Mouse (Mus musculus): ENCODE measurements around the gene Ccpg1os.

Gene Ccpg1os

DNA sequence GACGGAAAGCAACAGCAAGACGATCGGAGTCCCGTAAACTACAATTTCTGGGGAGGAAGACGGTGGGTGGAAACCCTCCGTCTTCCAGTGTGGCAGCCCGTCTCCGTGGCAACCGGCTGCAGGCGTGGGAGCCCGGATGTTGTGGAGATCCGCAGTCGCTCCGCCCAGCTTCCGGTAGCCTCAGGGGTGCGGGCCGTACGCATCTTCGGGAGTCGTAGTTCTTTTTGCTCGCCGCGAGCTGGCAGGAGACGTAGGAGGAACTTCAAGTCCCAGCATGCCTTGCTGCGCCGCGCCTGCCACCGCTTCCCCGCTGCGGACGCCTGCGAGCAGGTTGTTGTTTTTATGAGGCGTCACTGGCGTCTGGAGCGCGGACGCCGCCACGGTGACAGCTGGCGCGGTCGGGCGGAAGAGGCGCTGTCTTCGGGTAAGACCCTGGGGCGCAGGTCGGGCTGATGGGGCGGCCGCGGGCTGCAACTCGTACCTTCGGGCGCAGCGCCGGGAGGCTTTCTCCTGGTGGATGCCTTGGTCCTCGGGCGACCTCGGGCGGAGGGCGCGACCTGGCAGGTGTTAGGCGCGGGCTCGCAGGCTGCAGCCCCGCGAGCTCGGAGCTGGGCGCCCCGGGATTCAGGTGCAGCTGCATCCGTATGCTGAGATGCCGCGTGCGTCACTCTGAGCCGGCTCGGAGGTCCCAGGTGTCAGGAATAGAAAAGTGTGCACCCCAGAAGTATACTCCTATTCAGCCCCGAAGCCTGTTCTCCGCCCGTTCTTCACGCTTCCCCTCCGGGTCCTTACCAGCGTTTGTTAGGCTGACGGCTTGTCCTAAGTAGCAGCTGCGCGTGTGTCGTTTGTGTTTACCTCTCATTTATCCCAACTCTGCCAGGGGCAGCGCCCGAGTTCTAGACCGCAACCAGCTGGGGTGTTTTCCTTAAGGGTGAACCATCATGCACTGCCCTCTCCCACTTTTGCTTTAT is at the start of gene Ccpg1os, which contains the start of gene Ccpg1:
Ccpg1os (minus strand) TSS at position 133 of the 971 bp plus-strand sequence.
Ccpg1 (plus strand) TSS at position 180 of the 971 bp plus-strand sequence.
- in situ Hi-C loops (cut with MboI; ENCODE audit: low pct_unique_long_range_greater_than_20kb in 1 of 2, low sequenced_read_pairs in 2 of 2, unreplicated experiment in 1 of 2) = no loop called here

DNA sequence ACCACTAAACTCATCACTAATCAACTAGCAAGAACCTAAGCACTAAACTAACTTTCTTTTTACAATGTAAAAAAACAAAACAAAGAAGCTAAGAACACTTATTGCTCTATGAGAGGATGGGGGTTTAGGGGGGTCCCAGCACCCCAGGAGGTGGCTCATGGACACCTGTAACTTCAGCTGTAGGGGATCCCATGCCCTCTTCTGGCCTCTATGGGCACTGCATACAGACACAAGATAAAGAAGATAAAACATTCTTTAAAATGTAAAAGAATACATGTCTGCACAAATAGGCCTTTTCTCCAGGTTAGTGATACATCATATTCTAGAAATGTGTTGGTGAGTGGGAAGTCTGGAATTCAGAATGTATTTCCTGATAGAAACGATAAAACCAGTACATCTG is 48.2 kb upstream of the Ccpg1os start:
- in situ Hi-C loops (cut with MboI; ENCODE audit: low pct_unique_long_range_greater_than_20kb in 1 of 2, low sequenced_read_pairs in 2 of 2, unreplicated experiment in 1 of 2) = no loop called here

DNA sequence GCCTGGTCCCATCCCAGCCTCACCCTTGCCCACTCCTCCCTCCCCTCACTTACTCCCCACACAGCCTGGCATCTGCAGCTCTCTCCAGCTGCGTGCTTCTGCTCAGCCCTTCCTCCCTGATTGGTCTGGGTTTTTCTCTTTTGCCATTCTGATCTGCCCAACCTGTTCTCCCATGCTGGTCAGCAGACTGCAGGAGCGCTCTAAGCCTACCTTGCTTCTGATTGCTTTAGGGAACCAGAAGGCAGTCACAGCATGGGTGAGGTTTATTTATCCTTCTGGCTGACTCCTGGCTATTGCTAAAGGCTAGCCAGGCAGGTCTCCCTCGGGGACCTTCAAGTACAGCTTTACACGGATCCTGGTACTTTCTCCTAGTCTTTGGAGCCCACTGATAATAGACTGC is 46.2 kb upstream of the Ccpg1os start:
- in situ Hi-C loops (cut with MboI; ENCODE audit: low pct_unique_long_range_greater_than_20kb in 1 of 2, low sequenced_read_pairs in 2 of 2, unreplicated experiment in 1 of 2) = no loop called here

DNA sequence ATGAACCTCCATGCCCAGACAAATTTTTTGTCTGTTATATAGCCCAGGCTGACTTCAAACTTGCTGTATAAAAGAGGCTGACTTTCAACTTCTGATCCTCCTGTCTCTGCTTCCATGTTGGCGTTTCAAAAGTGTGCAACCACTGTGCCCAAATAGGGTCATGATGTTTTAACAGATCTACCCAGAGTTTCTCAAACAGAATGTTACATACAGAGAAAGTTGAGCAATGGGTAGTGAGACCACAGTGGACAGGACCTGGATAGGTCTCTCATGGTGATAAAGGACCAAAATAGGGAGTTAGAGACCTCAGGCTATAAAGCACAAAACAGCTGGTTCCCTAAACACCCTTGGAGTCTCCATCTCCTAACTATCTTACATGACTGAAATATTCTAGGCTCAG is 45.3 kb upstream of the Ccpg1os start:
- in situ Hi-C loops (cut with MboI; ENCODE audit: low pct_unique_long_range_greater_than_20kb in 1 of 2, low sequenced_read_pairs in 2 of 2, unreplicated experiment in 1 of 2) = no loop called here

DNA sequence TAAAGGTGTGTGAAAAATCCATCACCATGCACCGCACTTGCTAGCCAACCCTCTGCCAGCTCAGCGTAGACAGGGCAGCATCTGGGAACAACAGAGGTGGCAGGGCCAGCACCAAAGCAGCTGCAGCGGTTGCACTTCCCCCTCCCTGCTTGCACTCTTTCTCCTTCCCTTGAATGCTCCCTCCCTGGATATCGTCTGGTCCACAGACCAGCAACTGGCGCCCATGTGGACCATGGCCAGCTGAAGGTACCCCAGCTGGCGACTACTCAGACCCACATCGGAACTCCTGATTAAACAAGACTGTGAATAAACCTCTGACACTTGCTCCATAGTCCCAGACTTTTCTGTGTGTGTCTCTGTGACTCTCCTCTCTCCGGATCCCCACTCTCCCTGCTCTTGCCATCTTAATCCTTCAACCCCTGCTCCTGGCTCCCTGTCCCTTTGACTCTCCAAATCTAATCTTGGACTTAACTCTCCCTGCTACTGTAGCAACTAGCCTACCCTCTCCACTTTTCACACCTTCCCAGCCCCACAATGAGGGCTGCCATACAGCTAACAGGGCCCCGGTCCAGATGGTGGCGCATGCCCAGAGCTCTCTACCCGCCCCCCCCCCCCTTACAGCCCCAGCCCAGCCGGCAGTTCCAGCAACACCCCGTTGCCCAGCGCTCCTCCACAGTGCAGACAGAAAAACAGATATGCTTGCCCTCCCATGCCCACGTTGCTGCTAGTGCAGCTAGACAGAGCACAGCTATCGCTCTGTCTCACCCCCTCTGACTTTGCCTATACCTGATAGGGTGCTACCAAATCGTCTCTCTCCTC is 40.8 kb upstream of the Ccpg1os start:
- in situ Hi-C loops (cut with MboI; ENCODE audit: low pct_unique_long_range_greater_than_20kb in 1 of 2, low sequenced_read_pairs in 2 of 2, unreplicated experiment in 1 of 2) = no loop called here

DNA sequence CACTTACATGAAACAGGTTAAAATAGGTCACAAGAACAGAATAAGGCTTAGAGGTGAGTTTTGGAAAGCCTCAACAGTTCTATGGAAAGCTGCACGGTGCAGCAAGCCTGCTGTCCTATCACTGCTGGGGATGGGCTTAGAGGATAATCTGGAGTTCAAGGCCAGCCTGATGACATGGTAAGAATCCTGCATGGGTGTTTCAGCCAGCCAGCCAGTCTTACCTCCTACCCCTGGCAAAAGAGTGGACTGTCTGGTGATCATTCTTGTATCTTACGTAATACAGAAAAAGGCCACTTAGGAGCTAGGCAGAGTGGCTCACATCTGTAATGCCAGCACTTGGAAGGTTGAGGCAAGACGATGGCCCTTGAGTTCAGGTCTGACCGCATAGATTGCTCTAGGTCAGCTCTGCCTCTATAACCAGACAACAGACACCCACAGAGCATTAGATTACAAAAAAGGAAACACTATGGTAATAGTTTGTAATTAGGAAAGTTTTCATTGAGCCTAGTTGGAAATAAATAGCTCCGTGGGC is 35.5 kb upstream of the Ccpg1os start:
- in situ Hi-C loops (cut with MboI; ENCODE audit: low pct_unique_long_range_greater_than_20kb in 1 of 2, low sequenced_read_pairs in 2 of 2, unreplicated experiment in 1 of 2) = no loop called here

DNA sequence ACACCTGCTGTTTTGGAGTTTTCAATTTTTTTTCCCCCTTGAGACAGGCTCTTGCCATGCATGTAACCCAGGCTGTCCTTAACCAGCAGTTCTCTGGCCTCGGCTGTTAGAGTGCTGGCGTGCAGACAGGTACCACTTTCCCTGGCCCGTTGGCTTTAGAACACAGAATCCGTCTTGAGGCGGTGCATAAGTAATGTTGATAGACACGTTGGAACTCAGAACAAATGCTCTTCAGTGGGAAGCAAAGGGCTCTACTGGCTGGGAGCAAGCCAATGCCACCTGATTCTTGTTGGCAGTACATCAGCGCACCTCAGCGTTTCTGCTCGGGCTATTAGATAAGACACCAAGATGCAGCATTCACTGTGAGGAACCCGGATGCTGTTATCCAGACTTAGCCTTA is 34.7 kb upstream of the Ccpg1os start:
- in situ Hi-C loops (cut with MboI; ENCODE audit: low pct_unique_long_range_greater_than_20kb in 1 of 2, low sequenced_read_pairs in 2 of 2, unreplicated experiment in 1 of 2) = no loop called here

DNA sequence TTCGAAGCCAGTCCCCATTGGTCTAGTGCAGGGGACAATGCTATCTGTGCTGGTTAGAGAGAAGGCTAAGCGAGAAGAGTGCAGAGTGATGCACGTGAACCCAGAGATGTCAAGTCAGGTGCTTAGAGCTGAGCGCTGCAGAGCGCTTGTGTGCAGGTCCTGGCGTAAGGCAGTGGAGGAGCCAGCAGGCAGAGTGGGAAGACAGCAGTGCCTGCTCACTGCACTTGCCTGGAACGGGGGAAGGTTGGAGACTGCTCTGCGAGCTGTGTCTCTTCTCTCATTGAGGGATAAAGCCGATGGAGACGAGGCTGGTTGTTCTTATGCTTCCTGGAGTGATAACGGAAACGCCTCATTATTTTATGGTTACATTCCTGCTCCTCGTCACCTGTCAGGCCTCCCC is 29.5 kb upstream of the Ccpg1os start:
- in situ Hi-C loops (cut with MboI; ENCODE audit: low pct_unique_long_range_greater_than_20kb in 1 of 2, low sequenced_read_pairs in 2 of 2, unreplicated experiment in 1 of 2) = no loop called here

DNA sequence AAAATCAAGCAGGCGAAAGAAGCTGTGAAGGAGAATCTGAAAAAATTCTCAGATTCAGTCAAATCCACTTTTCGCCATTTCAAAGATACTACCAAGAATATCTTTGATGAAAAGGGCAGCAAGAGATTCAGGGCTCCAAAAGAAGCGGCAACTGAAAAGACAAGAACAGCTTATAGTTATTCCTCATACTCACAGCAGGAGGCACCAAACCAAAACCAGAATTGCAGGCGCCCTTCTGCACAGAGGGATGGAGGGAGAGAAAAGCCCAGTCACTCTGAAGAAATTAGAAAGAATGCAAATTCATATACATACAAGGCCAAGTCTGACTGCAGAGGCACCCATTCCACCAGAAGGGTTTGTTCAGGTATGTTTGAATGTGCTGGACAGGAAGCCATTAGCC is 27.4 kb upstream of the Ccpg1os start:
- in situ Hi-C loops (cut with MboI; ENCODE audit: low pct_unique_long_range_greater_than_20kb in 1 of 2, low sequenced_read_pairs in 2 of 2, unreplicated experiment in 1 of 2) = no loop called here

DNA sequence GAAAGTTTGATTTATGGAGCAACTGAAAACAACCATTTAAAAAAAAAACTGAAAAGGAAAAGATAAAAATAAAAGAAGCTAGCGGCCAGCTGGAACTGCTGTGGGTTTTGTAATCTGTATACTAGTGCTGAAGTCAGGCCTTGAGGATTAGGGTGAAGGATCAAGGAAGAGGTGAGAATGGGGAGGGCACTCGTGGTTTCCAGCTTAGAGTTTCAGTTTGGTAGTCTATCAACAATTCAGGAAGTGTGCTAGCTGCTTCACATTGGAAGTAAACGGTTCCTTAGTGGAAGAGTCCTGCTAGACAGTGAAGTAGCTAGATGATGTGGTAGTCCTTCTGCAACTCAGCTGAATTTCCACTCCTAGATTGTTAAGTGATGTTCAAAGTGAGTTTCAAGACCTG is 23.2 kb upstream of the Ccpg1os start:
- in situ Hi-C loops (cut with MboI; ENCODE audit: low pct_unique_long_range_greater_than_20kb in 1 of 2, low sequenced_read_pairs in 2 of 2, unreplicated experiment in 1 of 2) = no loop called here

DNA sequence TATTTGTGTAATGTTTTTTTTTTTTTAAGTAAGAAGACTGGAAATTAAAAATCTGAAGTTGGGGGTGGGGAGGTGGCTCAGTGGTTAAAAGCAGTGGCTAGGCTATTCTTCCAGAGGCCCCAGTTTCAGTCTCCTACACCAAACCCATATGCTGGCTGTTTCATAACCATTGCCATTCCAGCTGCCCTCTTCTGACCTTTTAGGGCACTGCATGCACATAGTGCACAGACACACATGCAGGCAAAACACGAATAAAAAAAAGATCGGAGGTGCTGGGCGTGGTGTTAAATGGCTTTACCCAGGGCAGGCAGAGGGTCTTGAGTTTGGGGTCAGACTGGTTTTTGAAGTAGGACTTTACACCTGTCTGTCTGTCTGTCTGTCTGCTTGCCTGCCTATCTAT is 21.0 kb upstream of the Ccpg1os start:
- in situ Hi-C loops (cut with MboI; ENCODE audit: low pct_unique_long_range_greater_than_20kb in 1 of 2, low sequenced_read_pairs in 2 of 2, unreplicated experiment in 1 of 2) = no loop called here

DNA sequence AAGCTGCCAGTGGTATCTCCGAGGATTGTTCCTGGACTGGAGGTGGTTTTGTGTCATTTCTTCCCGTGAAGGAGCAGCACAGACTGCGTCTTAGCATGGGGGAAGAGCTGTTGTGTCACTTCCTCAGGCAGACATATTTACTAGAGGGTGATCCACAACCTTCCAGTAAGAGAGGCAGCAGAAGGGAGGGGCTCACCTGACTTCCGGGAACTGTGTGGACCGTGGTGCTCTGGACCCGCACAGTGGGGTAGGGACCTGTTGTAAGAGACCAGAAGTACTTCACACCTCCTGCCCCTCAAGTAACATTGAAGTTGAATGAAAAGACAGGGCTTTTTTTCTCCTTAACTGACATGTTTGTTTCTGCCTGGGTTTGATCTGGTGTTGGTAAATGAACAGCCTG is 19.9 kb upstream of the Ccpg1os start:
- in situ Hi-C loops (cut with MboI; ENCODE audit: low pct_unique_long_range_greater_than_20kb in 1 of 2, low sequenced_read_pairs in 2 of 2, unreplicated experiment in 1 of 2) = no loop called here

DNA sequence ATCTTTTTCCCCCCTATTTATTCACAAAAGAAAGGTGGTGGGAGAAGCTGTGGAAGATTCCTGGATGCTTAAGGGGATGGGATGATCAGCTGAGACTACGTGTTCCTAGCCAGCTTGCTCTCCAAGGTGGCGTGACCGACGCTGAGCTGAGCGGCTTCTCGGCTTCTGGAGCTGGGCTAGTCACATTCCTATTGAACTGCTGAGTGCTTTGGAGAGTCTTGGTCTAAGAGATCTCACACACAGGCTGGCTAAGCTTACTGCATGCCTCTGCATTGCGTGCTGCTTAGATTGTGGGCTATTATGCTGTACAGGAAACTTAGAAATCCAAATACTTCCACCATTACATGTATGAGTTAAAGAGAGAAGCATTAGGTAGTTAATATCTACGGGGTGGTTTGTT is 18.9 kb upstream of the Ccpg1os start:
- in situ Hi-C loops (cut with MboI; ENCODE audit: low pct_unique_long_range_greater_than_20kb in 1 of 2, low sequenced_read_pairs in 2 of 2, unreplicated experiment in 1 of 2) = no loop called here

DNA sequence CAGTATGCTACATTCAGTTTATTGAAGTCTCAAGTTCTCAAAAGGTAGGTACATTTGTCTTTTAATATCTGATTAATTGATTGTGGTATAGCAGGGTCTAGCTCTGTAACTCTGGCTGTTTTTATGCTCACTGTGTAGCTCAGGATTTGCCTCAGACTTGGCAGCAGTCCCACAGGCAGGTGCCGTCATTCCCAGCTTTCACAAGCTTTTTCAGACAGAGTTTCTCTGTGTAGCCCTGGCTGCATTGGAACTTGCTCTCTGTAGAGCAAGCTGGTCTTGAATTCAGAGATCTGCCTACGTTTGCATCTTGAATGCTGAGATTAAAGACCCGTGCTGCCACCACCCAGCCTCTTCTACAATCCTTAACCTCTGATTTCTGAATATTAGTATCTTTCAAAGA is 17.0 kb upstream of the Ccpg1os start:
- in situ Hi-C loops (cut with MboI; ENCODE audit: low pct_unique_long_range_greater_than_20kb in 1 of 2, low sequenced_read_pairs in 2 of 2, unreplicated experiment in 1 of 2) = no loop called here

DNA sequence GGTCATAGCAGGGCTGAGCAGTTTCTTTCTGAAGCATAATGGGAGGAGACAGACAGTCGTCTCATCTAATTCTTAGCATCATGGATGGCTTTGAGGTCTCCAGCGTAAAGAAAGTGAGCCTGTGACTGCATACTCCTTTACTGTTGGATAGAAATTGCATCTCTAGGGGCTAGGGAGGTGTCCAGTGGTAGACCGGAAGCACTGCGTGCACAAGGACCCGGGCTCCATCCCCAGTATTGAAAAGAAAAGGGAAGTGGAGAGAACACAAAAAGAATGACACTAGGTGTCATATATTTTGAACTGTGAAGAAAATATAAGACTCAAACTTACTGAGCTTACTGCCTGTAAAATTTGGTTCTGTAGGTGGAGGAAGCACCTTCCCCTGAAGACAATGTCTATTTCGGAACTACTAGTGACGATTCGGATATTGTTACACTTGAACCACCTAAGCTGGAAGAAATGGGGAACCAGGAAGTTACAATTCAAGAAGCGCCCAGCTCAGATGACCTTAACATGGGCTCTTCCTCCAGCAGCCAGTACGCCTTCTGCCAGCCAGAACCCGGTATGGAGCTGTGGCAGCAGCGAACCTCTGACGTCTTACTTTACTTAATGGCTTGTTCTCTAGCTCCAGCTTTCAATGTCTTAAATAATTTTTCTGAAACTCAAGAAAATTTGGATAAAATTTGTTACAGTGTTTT is 16.3 kb upstream of the Ccpg1os start:
- in situ Hi-C loops (cut with MboI; ENCODE audit: low pct_unique_long_range_greater_than_20kb in 1 of 2, low sequenced_read_pairs in 2 of 2, unreplicated experiment in 1 of 2) = no loop called here

DNA sequence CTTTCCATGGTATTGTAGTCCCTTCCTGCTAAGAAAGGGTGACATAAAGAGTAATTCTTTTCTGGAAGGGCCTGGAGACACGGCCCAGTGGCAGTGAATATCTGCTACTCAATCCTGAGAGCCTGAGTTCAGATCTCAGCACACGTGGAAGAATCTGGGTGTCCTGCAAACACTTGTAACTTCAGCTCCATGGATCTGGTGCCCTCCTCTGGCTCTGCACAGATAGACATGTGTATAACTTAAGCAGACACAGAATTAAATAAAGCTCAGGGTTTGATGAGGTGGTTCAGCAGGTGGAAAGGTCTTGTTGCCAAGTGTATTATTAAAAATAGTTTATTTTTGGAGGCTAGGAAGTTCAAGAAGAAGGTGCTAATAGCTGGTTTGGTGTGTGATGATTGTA is 15.3 kb upstream of the Ccpg1os start:
- in situ Hi-C loops (cut with MboI; ENCODE audit: low pct_unique_long_range_greater_than_20kb in 1 of 2, low sequenced_read_pairs in 2 of 2, unreplicated experiment in 1 of 2) = no loop called here

DNA sequence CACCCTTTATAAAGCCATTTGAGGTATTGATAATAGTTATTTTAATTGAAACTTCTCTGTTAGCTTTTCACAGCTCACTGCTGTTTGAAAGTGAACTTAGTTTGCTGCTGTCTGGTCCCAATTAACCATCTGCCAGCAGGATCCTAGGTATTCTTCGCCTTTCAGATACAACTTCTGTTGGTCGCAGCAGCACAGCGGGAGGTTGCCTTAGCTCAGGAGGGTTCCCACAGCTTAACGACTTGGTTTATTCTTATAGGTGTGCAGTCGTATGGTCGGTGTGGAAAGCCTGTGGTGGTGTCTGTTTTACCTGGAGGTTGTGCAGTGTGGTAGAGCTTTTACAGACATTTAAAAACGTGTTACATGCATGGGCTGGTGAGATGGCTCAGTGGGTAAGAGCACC is 11.6 kb upstream of the Ccpg1os start:
- in situ Hi-C loops (cut with MboI; ENCODE audit: low pct_unique_long_range_greater_than_20kb in 1 of 2, low sequenced_read_pairs in 2 of 2, unreplicated experiment in 1 of 2) = no loop called here

DNA sequence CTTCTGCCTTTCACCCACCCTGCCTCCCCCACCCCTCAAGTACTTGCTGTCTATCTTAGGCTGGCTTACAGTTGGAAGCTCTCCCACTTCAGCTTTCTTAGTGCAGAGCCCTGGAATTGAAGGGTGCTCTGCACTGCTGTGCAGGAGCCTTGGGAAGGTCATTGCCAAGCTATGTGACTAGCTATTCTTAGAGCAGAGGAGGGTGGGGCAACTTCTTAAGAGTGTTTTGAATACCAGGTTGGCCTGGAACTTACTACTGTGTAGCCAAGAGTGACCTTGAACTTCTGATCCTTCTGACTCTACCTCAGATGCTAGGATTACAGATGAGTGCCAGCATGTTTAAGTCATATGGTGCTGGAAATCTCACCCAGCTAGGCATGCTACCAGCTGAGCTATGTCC is 11.0 kb upstream of the Ccpg1os start:
- in situ Hi-C loops (cut with MboI; ENCODE audit: low pct_unique_long_range_greater_than_20kb in 1 of 2, low sequenced_read_pairs in 2 of 2, unreplicated experiment in 1 of 2) = no loop called here

DNA sequence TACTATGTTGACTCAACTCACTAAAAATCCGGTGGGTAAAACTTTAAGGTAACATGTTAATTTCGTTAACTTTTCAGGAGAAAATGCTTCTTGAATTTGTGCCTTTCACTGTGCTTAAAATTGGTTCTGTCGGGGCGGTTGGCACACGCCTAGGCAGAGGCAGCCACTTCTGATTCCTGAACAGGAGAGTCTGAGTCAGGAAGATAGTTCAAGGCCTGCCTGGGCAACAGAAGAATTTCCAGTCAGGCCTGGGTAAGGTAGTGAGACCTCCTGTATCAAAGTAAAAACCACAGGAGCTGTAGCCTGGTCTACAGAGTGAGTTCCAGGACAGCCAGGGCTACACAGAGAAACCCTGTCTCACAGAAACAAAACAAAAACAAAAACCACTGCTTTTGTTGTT is 7.4 kb upstream of the Ccpg1os start:
- in situ Hi-C loops (cut with MboI; ENCODE audit: low pct_unique_long_range_greater_than_20kb in 1 of 2, low sequenced_read_pairs in 2 of 2, unreplicated experiment in 1 of 2) = no loop called here
